Mouse (Mus musculus): ENCODE data around the gene Tnfrsf19.

Tnfrsf19 gene

GRCm38 (mm10) chr14:61019880-61020279 lies 26.4 kb downstream of the Tnfrsf19 start:
- no peak for DNase-seq

DNA sequence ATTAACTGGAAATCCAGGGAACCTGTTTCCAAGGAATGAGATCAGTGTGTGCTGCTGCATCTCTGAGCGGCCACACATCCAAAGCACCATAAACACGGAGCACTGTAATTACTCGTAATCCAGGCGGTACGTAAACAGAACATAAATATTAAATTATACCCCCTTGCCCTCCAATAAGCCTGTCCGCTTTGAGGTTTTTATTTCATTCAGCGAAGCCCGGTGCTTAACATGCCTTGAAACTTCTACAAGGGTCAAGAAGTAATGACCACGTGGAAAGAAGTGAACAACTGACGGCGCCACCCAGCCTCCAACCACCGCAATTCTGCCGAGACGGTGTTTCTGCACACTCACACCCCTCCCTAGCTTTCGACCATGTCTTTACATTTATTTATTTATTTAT lies 31.7 kb downstream of the Tnfrsf19 start:
- DNase-seq: no peak

- peak; percentile 3 for DNase-seq
These were observed 33.8 kb downstream of the Tnfrsf19 start for GRCm38 (mm10) chr14:61012397-61012931.

DNA sequence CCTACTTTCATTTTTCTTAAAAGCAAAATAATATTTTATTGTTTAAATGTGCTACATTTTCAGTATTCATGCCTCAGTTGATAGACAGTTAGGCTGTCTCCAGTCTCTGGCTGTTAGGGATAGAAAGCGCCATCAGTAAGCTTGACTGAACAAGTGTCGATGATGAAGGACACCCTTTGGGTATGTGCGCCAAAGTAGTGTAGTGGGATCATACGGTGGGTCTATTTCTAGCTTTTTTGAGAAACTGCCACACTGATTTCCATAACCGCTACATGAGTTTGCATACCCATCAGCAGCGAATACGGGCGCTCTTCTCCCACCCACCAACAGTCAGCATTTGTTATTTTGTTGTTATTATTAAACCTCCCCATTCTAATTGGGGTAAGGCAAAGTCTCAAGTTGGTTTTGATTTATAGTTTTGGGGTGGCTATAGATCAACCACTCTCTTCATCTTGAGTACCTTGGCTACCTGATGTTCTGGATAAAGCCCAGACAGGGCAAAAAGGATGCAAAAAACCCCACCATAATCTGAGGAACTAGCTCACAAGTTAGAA lies 34.6 kb downstream of the Tnfrsf19 start:
- DNase-seq: no peak

- no peak for DNase-seq
These were observed 41.0 kb downstream of the Tnfrsf19 start for GRCm38 (mm10) chr14:61005127-61005837.

DNA sequence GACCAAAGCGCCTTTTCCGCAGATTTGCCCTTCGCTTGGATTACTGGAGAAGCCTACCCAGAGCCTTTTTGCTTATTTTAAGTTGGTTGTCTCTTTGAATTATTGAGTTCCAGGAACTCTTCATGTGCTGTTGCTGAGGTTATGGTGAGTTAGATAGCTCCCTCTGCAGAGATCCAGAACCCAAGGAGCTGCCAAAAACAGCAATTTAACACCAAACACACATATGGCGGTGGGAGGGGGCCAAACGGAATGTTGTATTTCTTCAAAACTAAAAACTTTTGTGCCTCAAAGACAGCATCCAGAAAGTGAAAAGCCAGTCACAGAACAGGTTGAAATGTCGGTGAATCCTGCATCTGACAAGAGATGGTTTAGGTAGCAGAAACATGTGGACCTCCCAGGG lies 42.6 kb downstream of the Tnfrsf19 start:
- no peak for DNase-seq

GRCm38 (mm10) chr14:61000072-61000471 lies 46.2 kb downstream of the Tnfrsf19 start:
- DNase-seq: no peak

DNA sequence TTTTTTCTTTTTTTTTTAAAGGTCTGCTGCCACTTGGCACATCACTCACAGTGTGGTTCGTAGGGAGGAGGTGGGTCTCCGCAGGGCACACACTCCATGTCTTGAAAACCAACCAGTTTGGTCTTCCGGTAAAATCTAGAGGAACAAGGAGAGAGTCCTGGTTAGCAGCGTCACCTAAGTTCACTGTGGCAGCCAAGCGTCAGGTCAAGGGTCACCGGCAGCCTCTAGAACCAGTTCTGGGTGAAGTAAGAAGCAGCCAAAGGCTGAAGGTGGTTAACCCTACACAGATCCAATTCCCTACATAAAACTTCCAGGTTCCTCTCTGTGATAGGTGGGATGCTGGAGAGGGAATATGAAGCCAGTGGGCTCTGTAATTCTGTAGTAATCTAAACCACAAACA lies 49.7 kb downstream of the Tnfrsf19 start:
- no peak for DNase-seq

- DNase-seq: no peak
These were observed 52.8 kb downstream of the Tnfrsf19 start for GRCm38 (mm10) chr14:60993506-60993905.

DNA sequence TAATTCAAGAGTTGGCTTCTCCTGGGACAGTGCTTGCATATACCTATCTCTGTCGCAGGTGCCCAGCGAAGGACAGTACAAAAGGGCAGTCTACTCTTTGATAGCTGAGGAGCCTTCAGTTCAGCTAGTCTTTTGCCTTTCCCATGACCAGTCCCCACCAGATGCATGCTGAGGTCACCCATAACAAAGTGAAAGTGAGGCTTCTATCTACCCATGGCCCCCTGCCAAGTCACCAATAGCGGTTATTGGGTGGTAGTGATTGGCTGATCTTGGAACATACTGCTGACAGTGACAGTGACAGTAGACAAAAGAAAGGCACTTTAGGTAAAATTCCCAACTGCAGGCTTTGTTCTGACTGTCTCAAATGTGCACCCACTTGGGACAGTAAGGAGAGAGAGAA lies 53.2 kb downstream of the Tnfrsf19 start:
- no peak for DNase-seq

DNA sequence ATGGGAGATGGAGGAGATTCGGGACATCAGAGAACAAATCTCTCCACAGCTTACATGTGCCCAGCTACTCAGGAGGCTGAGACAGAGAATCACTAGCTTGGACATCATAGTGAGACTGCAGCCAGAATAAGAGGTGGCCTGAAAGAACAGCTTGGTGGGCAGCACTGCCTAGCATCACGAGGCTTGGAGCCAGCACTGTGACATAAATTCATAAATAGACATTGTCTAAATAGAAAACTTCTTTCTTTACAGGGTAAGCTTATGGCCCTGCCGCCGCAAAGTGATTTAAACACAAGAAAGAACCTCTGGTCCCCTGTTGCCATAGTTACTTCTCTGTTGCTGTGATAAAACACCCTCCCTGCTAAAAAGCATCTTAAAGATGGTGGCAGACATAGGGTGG lies 54.1 kb downstream of the Tnfrsf19 start:
- DNase-seq: no peak

DNA sequence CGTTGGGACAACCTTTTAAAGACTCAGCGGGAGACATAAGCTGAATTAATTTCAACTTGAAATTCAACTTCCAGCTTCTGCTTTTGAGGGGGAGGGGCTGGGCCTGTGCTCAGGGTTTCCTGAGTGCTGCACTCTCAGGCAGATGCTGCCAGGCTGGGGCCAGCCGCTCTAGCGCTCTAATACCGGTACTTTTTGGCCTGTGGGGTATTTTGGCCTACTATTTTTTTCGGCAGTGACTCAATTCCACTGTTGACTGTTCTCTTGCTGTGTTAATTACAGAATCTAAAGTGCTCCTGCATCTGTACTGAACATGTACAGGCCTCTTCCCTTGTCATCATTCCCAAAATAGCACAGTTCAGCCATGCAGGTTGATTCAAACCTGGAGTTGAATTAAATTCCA lies 58.1 kb downstream of the Tnfrsf19 start:
- DNase-seq: no peak

DNA sequence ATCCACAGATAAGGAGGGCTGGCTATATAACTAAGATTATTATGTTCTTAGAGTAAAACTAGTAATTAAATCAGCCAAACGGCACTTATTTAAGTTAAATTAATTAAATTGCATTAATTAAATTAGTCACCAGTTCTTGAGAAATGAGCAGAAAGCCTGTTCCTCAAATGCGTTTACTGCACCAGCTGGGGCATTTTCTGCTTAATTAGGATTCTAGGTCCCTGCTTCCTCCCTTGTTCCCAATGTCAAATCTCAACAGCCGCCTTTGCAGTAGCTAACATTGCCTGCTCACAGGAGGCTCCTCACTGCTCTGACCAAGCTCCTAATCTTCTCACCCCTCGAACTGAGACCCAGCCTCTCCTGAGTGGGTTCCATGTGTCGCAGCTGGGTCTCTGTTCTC lies 59.4 kb downstream of the Tnfrsf19 start:
- DNase-seq: no peak

DNA sequence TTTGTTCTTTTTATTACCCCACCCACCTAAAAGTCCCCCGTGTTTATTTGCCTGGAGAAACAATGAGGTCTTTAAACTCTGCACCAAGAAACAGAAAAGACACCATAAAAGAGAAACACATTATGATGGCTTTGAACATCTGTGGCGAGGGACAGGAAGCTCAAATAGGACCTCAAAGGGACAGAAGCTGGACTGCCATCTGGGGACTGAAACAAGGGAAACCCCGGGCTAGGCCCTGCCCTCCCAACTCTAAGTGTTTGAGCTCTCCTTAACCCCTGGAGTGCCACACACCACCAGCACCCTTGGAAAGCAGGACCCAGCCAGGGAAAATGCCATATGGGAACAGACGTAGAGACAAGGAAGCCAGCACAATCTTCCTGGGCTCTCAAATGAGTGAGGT lies 61.2 kb downstream of the Tnfrsf19 start:
- DNase-seq: no peak

DNA sequence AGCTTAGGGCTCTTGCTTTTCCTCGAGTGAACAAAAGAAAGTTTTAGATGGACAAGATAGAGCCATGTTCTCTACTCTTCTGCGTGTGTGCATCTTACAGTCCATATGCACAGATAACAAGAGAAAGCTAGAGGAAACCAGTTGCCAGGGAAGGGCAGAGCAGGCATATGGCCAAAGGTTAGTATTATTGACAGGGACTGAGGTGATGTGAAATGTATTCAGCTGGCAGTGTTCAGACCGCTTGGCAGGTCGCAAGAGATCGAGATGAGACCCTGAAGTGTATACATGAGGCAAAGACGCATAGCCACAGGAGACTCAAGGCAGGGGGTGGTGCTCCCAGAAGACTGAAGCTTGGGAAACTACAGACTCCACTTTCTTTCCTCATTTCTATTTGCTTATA lies 62.0 kb downstream of the Tnfrsf19 start:
- DNase-seq: no peak

DNA sequence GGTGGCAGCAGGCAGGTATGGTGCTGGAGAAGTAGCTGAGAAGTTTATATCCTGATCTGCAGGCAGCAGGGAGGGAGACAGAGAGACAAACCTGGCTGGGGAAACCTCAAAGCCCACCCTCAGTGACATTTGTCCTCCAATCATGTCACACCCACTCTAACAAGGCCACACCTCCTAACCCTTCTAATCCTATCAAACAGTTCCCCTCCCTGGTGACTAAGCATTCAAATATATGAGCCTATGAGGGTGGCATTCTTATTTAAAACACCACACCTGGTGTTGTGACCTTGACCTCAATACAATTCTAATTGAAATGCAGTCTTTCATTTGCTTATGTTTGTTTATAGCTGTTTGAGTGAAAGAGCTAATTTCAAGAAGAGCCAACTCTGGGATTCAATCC lies 64.2 kb downstream of the Tnfrsf19 start:
- no peak for DNase-seq

- no peak for DNase-seq
These were observed 65.9 kb downstream of the Tnfrsf19 start for GRCm38 (mm10) chr14:60980244-60980887.

GRCm38 (mm10) chr14:60978129-60978528 lies 68.2 kb downstream of the Tnfrsf19 start:
- no peak for DNase-seq

DNA sequence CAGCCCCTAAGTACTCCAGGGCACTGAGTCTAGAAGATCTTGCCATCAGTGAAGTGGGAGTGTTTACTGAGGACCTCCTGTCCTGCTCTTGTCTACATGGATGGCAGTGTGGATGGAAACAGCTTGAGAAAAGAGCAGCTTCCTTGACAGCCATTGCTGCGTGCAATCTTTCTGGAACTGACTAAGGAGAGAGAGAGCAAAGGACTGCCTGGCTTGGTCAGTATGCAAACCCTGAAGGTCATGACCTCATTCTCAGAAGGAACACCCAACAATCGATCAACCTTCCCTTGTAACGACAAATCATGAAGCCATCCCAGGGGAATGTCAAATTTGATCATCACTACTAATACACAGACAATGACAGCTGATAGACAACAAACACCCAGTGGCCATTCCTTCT lies 70.1 kb downstream of the Tnfrsf19 start:
- no peak for DNase-seq

DNA sequence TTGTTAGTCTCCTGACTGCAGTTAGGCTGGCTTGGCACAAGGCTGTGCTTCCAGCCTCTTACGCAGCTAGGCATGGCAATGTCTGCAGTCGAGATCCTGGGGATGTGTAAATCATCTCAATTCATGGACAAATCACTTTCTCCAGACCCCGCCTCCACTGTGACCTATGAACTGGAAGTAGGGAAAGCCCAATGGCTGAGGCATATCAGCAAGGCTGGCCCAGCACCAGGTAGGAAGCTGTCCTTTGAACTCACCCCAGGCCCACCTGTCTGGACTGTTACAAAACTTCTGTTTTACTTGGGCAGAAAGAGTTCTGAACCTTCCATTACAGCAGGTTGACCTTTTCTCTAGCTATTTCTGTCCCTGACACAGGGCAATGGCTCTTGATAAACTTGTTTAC lies 70.6 kb downstream of the Tnfrsf19 start:
- DNase-seq: peak in 1 of 2 experiments; percentile 3

- DNase-seq: no peak
These were observed 75.3 kb downstream of the Tnfrsf19 start for GRCm38 (mm10) chr14:60970961-60971360.

GRCm38 (mm10) chr14:60966061-60966460 lies 80.2 kb downstream of the Tnfrsf19 start:
- no peak for DNase-seq

- no peak for DNase-seq
These were observed 82.1 kb downstream of the Tnfrsf19 start for GRCm38 (mm10) chr14:60964016-60964810.

Measured in kidney, adult 8-10 months (tissue).